Mouse (Mus musculus) spleen, postnatal 4 days (tissue): ENCODE data around the gene Gm9008.
"Not testable (repeated sequence)": the region's sequence is repeated elsewhere in the genome, so short reads cannot be mapped to it uniquely, and the experiment has no call there.

Experiments used
- DNase-seq, 2 experiments: peaks; one replicate each; pipeline ENCODE4 v3.0.0; 2022; ENCODE audit warnings: low spot score in 2 of 2

The Gm9008 gene

GRCm38 (mm10) chr6:76497054-76497835, at the start of gene Gm9008:
TSS of gene Gm9008 (minus strand) at chr6:76497784.
- DNase-seq: not testable (repeated sequence)

GRCm38 (mm10) chr6:76521975-76522641, 24.5 kb upstream of the Gm9008 start:
- DNase-seq: no peak

- no peak for DNase-seq
These were observed 12.6 kb upstream of the Gm9008 start for GRCm38 (mm10) chr6:76510200-76510599.

- DNase-seq: not testable (repeated sequence)
These were observed 1.2 kb downstream of the Gm9008 start for GRCm38 (mm10) chr6:76496335-76496734.

- DNase-seq: no peak
These were observed 29.4 kb downstream of the Gm9008 start for GRCm38 (mm10) chr6:76468194-76468593.
